Mouse (Mus musculus) heart, adult 2 months (tissue): Measurements from ENCODE around the gene Trim56.

Source experiments
- CTCF ChIP-seq: fragments of 200-600 bp; IDR thresholded peaks from 2 replicates; pipeline ENCODE4 v1.8.1; 2022; ENCODE audit warnings: antibody characterized with exemption, mild to moderate bottlenecking, moderate library complexity
- EP300 ChIP-seq: fragments of 200-500 bp; IDR thresholded peaks from 2 replicates; pipeline ENCODE4 v1.6.1; 2011; ENCODE audit warnings: low read depth, low read length, control low read depth; ENCODE audit not compliant: insufficient read depth
- POLR2A ChIP-seq: fragments of 200-500 bp; IDR thresholded peaks from 2 replicates; pipeline ENCODE4 v1.6.1; 2011; ENCODE audit warnings: mild to moderate bottlenecking, low read depth, low read length, control low read depth; ENCODE audit not compliant: insufficient read depth

DNA sequence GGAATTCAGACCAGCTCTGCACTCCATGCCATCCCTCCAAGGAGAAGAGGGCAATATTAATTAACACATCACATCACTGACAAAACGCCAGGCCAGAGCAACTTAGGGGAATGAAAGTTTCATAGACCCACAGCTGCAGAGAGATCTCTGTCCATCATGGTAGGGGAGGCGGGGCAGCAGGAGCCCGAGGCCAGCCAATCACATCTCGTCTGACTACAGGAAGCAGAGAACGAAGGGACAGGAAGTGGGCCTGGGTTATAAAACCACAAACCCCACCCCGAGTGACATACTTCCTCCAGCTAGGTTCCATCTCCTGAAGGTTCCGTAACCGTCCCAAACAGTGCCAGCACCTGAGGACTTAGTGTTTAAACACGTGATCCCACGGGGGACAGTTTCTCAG lies 20.9 kb downstream of the Trim56 start:
- TF ChIP-seq CTCF = no peak
- no peak for TF ChIP-seq POLR2A
- TF ChIP-seq EP300 = no peak
